Mouse (Mus musculus): Measurements from ENCODE around the gene Zfhx3. TPM values are rescaled to one million over a fixed set of nuclear protein-coding genes. Genes with fewer than 3 reads are reported as not detected.
A peak's percentile ranks its signal among the peaks of the same experiment; 100 is the strongest.

Zfhx3 gene
- polyA plus RNA-seq, 1 experiment from 2014 or later, result 32.2 TPM

- Histone ChIP-seq H3K27ac (ENCODE audit: low read depth, low read length) (no peak overlapping the region), H3K4me2 (ENCODE audit: low read depth, low read length) (no peak overlapping the region), H3K4me3 (ENCODE audit: low read depth, low read length) (no peak overlapping the region), H3K4me1 (ENCODE audit: control insufficient read depth, insufficient read depth, low read length) (peaks cover 8% of the 10 kb centered on the region), H3K27me3 (ENCODE audit: control insufficient read depth, insufficient read depth, low read length) (no peaks in the 10 kb centered on the region), H3K9ac (replicated peaks; ENCODE audit: low read depth, low read length) (no peak overlapping the region), H3K36me3 (ENCODE audit: control insufficient read depth, insufficient read depth, low read length) (no peaks in the 10 kb centered on the region), H3K9me3 (ENCODE audit: control insufficient read depth, low read length) (no peaks in the 10 kb centered on the region)
- ATAC-seq (ENCODE audit: low read depth), result no peak; the same call in 1 of the 2 replicates
- WGBS, result 37% methylated on average over 10 of the region's 10 CpGs
These were observed 869.2 kb downstream of the Zfhx3 start for GRCm38 (mm10) chr8:108811694-108812093.

- peak; percentile 7; the same call in 1 of the 2 replicates for ATAC-seq (ENCODE audit: low read depth)
- Histone ChIP-seq H3K27ac (ENCODE audit: low read depth, low read length) (no peak overlapping the region), H3K4me2 (ENCODE audit: low read depth, low read length) (no peak overlapping the region), H3K4me3 (ENCODE audit: low read depth, low read length) (no peak overlapping the region), H3K27me3 (ENCODE audit: control insufficient read depth, insufficient read depth, low read length) (no peaks in the 10 kb centered on the region), H3K4me1 (ENCODE audit: control insufficient read depth, insufficient read depth, low read length) (peaks cover 8% of the 10 kb centered on the region), H3K9ac (replicated peaks; ENCODE audit: low read depth, low read length) (no peak overlapping the region), H3K36me3 (ENCODE audit: control insufficient read depth, insufficient read depth, low read length) (no peaks in the 10 kb centered on the region), H3K9me3 (ENCODE audit: control insufficient read depth, low read length) (no peaks in the 10 kb centered on the region)
- WGBS, result 85% methylated on average over 12 of the region's 12 CpGs
These were observed 870.9 kb downstream of the Zfhx3 start for GRCm38 (mm10) chr8:108813375-108813774.

- no peaks in the 10 kb centered on the region for H3K36me3 ChIP-seq (ENCODE audit: control insufficient read depth, insufficient read depth, low read length)
- H3K9ac ChIP-seq (replicated peaks; ENCODE audit: low read depth, low read length), result no peak overlapping the region
- no peak overlapping the region for H3K27ac ChIP-seq (ENCODE audit: low read depth, low read length)
- no peak overlapping the region for H3K4me3 ChIP-seq (ENCODE audit: low read depth, low read length)
- peaks cover 34% of the 10 kb centered on the region for H3K4me1 ChIP-seq (ENCODE audit: control insufficient read depth, insufficient read depth, low read length)
- no peaks in the 10 kb centered on the region for H3K27me3 ChIP-seq (ENCODE audit: control insufficient read depth, insufficient read depth, low read length)
- no peaks in the 10 kb centered on the region for H3K9me3 ChIP-seq (ENCODE audit: control insufficient read depth, low read length)
- no peak overlapping the region for H3K4me2 ChIP-seq (ENCODE audit: low read depth, low read length)
- no peak for ATAC-seq (ENCODE audit: low read depth)
- WGBS, result 24% methylated on average over 8 of the region's 8 CpGs
These were observed 876.8 kb downstream of the Zfhx3 start for GRCm38 (mm10) chr8:108819271-108819671.

GRCm38 (mm10) chr8:108819826-108820225, 877.4 kb downstream of the Zfhx3 start:
- H3K4me1 ChIP-seq (ENCODE audit: control insufficient read depth, insufficient read depth, low read length), result peaks cover 34% of the 10 kb centered on the region
- no peak overlapping the region for H3K4me2 ChIP-seq (ENCODE audit: low read depth, low read length)

GRCm38 (mm10) chr8:108820634-108821033, 878.2 kb downstream of the Zfhx3 start:
- Histone ChIP-seq H3K36me3 (ENCODE audit: control insufficient read depth, insufficient read depth, low read length) (no peaks in the 10 kb centered on the region), H3K27ac (ENCODE audit: low read depth, low read length) (no peak overlapping the region), H3K9ac (replicated peaks; ENCODE audit: low read depth, low read length) (no peak overlapping the region), H3K9me3 (ENCODE audit: control insufficient read depth, low read length) (no peaks in the 10 kb centered on the region), H3K4me3 (ENCODE audit: low read depth, low read length) (no peak overlapping the region), H3K27me3 (ENCODE audit: control insufficient read depth, insufficient read depth, low read length) (no peaks in the 10 kb centered on the region), H3K4me2 (ENCODE audit: low read depth, low read length) (no peak overlapping the region; the same call in 1 of the 2 replicates), H3K4me1 (ENCODE audit: control insufficient read depth, insufficient read depth, low read length) (peaks cover 34% of the 10 kb centered on the region)
- ATAC-seq (ENCODE audit: low read depth), result no peak
- 15% methylated on average over 6 of the region's 6 CpGs for WGBS

More at GRCm38 (mm10) chr8:108819826-108820225, 877.4 kb downstream of the Zfhx3 start:
- Histone ChIP-seq H3K27ac (ENCODE audit: low read depth, low read length) (no peak overlapping the region), H3K27me3 (ENCODE audit: control insufficient read depth, insufficient read depth, low read length) (no peaks in the 10 kb centered on the region), H3K9ac (replicated peaks; ENCODE audit: low read depth, low read length) (no peak overlapping the region), H3K9me3 (ENCODE audit: control insufficient read depth, low read length) (no peaks in the 10 kb centered on the region), H3K36me3 (ENCODE audit: control insufficient read depth, insufficient read depth, low read length) (no peaks in the 10 kb centered on the region), H3K4me3 (ENCODE audit: low read depth, low read length) (no peak overlapping the region)
- no peak for ATAC-seq (ENCODE audit: low read depth)
- 12% methylated on average over 3 of the region's 3 CpGs for WGBS

- ATAC-seq (ENCODE audit: low read depth), result peak; percentile 50
- H3K27me3 ChIP-seq (ENCODE audit: control insufficient read depth, insufficient read depth, low read length), result no peaks in the 10 kb centered on the region
- WGBS, result 24% methylated on average over 15 of the region's 15 CpGs
These were observed 880.4 kb downstream of the Zfhx3 start for GRCm38 (mm10) chr8:108822841-108823266.

GRCm38 (mm10) chr8:108824049-108824448, 881.6 kb downstream of the Zfhx3 start:
- ATAC-seq (ENCODE audit: low read depth), result no peak
- H3K4me3 ChIP-seq (ENCODE audit: low read depth, low read length), result no peak overlapping the region
- no peak overlapping the region for H3K4me2 ChIP-seq (ENCODE audit: low read depth, low read length)
- H3K4me1 ChIP-seq (ENCODE audit: control insufficient read depth, insufficient read depth, low read length), result peaks cover 55% of the 10 kb centered on the region
- no peaks in the 10 kb centered on the region for H3K9me3 ChIP-seq (ENCODE audit: control insufficient read depth, low read length)
- no peak overlapping the region; the same call in 1 of the 2 replicates for H3K27ac ChIP-seq (ENCODE audit: low read depth, low read length)
- H3K9ac ChIP-seq (replicated peaks; ENCODE audit: low read depth, low read length), result no peak overlapping the region
- no peaks in the 10 kb centered on the region for H3K36me3 ChIP-seq (ENCODE audit: control insufficient read depth, insufficient read depth, low read length)
- H3K27me3 ChIP-seq (ENCODE audit: control insufficient read depth, insufficient read depth, low read length), result no peaks in the 10 kb centered on the region
- 91% methylated on average over 4 of the region's 4 CpGs for WGBS

More at GRCm38 (mm10) chr8:108822841-108823266, 880.4 kb downstream of the Zfhx3 start:
- Histone ChIP-seq H3K4me3 (ENCODE audit: low read depth, low read length) (no peak overlapping the region), H3K4me2 (ENCODE audit: low read depth, low read length) (no peak overlapping the region), H3K36me3 (ENCODE audit: control insufficient read depth, insufficient read depth, low read length) (no peaks in the 10 kb centered on the region), H3K27ac (ENCODE audit: low read depth, low read length) (no peak overlapping the region), H3K9me3 (ENCODE audit: control insufficient read depth, low read length) (no peaks in the 10 kb centered on the region), H3K9ac (replicated peaks; ENCODE audit: low read depth, low read length) (no peak overlapping the region), H3K4me1 (ENCODE audit: control insufficient read depth, insufficient read depth, low read length) (peaks cover 48% of the 10 kb centered on the region)

GRCm38 (mm10) chr8:108826414-108826813, 884.0 kb downstream of the Zfhx3 start:
- no peak overlapping the region for H3K4me2 ChIP-seq (ENCODE audit: low read depth, low read length)
- H3K9me3 ChIP-seq (ENCODE audit: control insufficient read depth, low read length), result no peaks in the 10 kb centered on the region
- no peak overlapping the region for H3K27ac ChIP-seq (ENCODE audit: low read depth, low read length)
- no peak overlapping the region for H3K9ac ChIP-seq (replicated peaks; ENCODE audit: low read depth, low read length)
- H3K4me1 ChIP-seq (ENCODE audit: control insufficient read depth, insufficient read depth, low read length), result peaks cover 52% of the 10 kb centered on the region
- 77% methylated on average over 4 of the region's 4 CpGs for WGBS
- ATAC-seq (ENCODE audit: low read depth), result no peak
- no peaks in the 10 kb centered on the region for H3K27me3 ChIP-seq (ENCODE audit: control insufficient read depth, insufficient read depth, low read length)
- no peaks in the 10 kb centered on the region for H3K36me3 ChIP-seq (ENCODE audit: control insufficient read depth, insufficient read depth, low read length)
- no peak overlapping the region for H3K4me3 ChIP-seq (ENCODE audit: low read depth, low read length)

- Histone ChIP-seq H3K4me1 (ENCODE audit: control insufficient read depth, insufficient read depth, low read length) (peaks cover 46% of the 10 kb centered on the region), H3K9me3 (ENCODE audit: control insufficient read depth, low read length) (no peaks in the 10 kb centered on the region), H3K4me3 (ENCODE audit: low read depth, low read length) (no peak overlapping the region), H3K36me3 (ENCODE audit: control insufficient read depth, insufficient read depth, low read length) (no peaks in the 10 kb centered on the region), H3K4me2 (ENCODE audit: low read depth, low read length) (no peak overlapping the region), H3K27ac (ENCODE audit: low read depth, low read length) (no peak overlapping the region), H3K27me3 (ENCODE audit: control insufficient read depth, insufficient read depth, low read length) (no peaks in the 10 kb centered on the region), H3K9ac (replicated peaks; ENCODE audit: low read depth, low read length) (no peak overlapping the region)
- WGBS, result 47% methylated on average over 15 of the region's 15 CpGs
- peak; percentile 9; the same call in 1 of the 2 replicates for ATAC-seq (ENCODE audit: low read depth)
These were observed 885.0 kb downstream of the Zfhx3 start for GRCm38 (mm10) chr8:108827428-108827827.

Data from neural tube, embryonic 14.5 days (tissue).